Mouse (Mus musculus): ENCODE data around the gene Fbxl16.

The Fbxl16 gene

GRCm38 (mm10) chr17:25808789-25809605 is at the start of gene Fbxl16:
Gene Fbxl16, plus strand, starts transcription at chr17:25809085.
- peak in 1 of 2 experiments; percentile 28 for DNase-seq

DNA sequence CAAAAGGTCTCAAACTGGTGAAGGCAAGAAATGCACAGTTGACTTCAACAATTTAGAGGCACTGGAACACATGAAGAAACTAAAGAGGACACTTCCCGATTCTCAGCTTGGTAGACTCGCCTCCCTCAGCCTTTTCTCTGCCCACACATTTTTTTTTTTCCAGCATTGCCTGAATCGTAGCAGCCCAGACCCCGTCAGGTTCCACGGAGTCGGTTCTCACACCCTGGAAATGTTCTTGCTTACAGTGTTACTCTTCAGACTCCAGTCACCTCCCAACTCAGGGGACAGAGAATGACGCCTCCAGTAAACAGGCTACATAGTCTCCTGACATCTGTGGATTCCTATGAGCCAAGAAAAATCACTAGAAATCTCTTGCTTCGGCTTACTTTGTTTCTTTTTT is 48.7 kb upstream of the Fbxl16 start:
- no peak for DNase-seq

GRCm38 (mm10) chr17:25761561-25761970 is 47.3 kb upstream of the Fbxl16 start:
- DNase-seq = no peak

- DNase-seq = no peak
Measured at GRCm38 (mm10) chr17:25762591-25762990, 46.3 kb upstream of the Fbxl16 start.

DNA sequence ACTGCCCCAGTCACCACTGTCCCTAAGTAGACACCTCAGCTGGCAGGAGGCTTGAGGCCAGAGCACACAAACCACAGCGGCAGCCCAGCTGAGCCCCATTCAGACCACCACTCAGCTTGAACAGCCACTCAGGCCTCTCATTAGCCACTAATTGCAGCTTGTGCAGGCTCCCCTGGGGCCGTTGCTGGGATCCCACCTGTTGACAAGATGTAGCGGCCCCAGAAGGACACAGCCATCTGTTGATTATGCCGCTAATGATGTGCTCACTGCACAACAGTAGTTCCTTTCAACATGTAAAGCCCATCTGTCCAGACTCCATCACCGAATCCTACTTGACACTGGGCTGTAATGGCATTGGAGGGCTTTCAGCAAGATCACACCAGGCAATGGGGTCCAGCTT is 43.0 kb upstream of the Fbxl16 start:
- DNase-seq = no peak

GRCm38 (mm10) chr17:25769331-25769730 is 39.6 kb upstream of the Fbxl16 start:
- no peak for DNase-seq

DNA sequence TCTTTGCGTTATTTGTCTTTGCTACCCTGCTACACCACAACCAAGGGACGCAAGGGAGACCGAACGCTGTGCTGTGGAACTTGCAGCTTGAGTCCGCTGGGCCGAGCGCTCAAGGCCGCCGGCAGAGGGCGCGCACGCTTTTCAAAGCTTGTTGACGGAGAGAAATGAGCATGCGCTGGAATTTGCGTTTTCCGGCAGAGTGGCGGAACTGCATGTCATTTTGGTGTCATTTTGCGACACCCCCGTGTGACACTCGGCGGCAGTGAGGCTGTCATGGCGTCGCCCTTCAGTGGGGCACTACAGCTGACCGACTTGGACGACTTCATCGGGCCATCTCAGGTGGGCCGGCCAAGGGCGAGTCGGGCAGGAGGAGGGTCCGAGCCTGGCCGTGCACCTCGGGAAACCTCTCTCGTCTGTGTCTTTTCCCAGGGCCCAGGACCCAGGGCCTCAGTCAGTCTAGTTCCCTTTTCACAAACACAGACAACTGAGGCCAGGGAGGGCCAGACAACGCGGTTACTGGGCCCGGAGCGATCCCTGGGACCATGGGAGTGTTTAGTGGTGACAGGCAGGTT is 35.2 kb upstream of the Fbxl16 start, which contains the start of gene Narfl:
TSS of gene Narfl (plus strand) at position 228 of the 572 bp plus-strand sequence.
- DNase-seq = peak; percentile 95 to 97

DNA sequence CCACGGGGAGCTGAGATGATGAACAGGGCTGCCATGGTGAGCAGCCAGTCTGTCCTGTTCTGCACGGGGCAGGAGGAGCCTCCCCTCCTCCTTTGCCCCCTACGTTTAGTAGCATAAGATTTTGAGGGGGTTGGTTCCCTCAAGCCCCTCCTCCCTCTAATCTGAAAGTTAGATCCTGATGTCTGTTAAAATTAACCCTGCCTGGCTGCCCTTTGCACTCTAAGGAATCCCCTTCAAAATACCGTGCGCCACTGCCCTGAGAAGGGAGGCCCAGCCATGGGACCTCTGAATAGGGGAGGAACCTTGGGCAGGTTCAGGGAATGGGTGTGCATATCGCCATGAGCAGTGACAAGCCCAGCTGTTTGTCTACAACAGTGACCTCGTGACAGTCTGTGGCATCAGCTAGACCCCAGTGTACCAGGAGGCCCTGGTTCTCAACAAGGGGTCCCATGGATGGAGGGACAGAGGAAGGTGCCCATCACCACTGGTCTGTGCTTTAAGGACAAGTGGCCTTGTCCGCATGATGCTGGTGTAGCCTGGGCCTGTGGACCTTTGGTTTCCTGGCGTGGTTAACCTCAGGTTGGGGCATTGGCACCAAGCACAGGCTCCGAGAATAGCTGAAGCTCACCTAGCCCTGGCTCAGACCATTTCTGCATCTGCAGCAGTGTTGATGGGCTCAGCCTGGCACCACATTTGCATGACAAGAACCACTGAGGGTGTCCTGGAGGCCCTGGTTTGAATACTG is 33.4 kb upstream of the Fbxl16 start:
- no peak for DNase-seq

DNA sequence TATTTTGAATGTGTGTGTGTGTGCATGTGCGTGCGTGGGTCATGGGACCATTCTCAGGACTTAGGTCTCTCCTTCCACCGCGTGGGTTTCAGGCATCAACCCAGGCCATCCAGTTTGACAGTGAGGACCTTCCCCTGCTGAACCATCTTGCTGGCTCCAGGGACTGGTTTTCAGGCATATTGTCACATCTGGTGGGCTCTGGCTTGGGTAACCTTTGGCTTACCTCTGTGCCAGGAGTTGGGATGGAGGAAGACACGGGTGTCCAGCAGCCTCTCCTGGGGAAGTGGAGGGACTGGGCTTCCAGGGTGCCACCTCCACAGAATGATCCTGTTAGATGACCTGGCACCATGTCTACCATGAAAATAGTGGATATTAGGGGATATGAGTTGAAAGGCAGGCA is 30.9 kb upstream of the Fbxl16 start:
- peak in 1 of 2 experiments; percentile 3 for DNase-seq

DNA sequence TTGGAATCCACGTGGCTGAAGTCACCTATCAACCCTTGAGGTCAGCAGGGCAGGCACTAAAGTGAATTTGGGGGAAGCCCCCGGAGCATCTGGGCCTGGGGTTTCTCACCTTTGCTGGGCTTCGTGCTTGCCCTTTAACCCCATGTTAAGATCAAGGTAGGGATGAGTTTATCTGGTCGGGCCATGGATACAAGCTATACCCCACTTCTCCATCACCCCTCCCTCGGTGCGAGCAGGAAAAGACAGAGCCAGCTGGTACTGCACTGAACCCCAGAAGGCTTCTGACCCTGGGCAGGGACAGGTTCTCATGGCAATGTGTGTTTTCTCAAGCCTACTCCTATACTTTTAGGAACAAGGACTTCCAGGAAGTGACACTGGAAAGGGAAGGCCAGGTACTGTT is 27.5 kb upstream of the Fbxl16 start:
- DNase-seq = no peak

- DNase-seq = no peak
Measured at GRCm38 (mm10) chr17:25783086-25783485, 25.8 kb upstream of the Fbxl16 start.

DNA sequence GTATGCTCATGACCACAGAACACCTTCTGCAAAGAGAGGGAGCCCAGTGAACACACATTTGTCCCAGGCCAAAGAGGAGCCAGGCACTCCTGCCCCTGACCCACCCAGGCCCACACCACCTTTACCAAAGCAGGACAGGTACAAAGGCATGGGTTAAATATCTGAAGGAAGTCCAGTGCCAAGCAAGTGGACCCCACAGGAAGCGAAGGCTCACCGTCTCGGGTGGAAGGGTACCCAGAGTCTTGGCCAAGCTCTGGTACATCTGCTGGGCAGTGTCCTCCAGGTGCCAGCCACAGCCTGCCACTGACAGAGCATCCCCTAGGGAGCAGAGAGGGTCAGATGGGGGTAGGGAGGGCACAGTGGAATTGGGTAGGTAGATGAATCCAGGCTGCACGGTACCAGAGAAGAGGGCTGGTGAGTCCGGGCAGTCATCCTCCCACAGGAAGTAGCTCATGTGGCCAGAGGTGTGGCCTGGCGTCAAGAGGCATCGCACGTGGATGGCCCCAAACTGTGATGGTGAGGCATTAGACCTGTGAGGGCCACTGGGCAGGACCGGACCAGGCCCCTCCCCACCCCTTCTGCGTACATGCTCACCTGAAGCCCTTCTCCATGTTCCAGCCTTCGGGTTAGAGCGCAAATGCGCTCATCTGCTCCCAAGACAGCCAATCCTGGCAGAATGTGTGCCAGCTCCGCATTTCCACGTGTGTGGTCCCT is 24.9 kb upstream of the Fbxl16 start:
- DNase-seq = no peak

DNA sequence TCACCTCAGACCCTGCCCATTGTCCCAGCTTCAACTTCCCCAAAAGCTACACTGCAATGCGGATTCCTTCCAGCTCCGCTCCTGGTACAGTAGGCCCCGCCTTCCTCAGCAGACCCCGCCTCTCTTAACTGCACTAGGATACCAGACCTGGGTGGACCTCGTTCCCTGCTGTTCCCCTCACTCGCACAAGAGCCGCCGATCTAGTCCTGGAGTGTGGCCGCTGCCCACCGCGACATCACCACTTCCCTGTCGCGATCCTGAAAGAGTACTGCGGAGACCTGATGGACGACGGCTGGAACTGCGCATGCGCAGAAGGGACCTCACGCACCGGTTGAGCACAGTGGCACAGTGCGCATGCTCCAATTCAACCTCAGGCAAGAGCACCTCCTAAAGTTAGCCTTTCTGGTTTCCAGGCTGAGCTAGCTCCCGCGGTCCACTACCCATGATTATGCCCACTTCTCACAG is 23.6 kb upstream of the Fbxl16 start, which contains the start of gene Haghl:
TSS of gene Haghl (minus strand) at position 393 of the 465 bp plus-strand sequence.
- peak; percentile 92 to 94 for DNase-seq

DNA sequence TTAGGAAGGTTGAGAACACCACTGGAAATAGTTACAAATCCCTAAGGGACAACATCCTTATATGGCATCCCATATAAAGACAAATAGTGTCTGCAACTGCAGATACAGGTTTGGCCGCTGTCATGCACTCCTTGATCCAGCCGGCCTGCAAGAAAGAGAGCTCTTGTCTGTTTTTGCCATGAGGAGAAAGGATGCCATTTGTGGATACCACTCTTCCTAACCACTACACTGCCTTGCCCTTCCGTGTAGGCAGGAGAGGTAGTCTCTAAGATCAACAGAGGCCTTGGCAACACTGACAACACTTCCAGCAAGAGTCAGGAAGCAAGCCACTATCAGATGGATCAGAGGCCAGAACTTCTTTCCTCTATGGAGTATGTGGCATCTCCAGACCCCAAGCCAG is 22.6 kb upstream of the Fbxl16 start, which contains the start of gene Ccdc78:
TSS of gene Ccdc78 (plus strand) at position 301 of the 400 bp plus-strand sequence.
- DNase-seq = no peak

DNA sequence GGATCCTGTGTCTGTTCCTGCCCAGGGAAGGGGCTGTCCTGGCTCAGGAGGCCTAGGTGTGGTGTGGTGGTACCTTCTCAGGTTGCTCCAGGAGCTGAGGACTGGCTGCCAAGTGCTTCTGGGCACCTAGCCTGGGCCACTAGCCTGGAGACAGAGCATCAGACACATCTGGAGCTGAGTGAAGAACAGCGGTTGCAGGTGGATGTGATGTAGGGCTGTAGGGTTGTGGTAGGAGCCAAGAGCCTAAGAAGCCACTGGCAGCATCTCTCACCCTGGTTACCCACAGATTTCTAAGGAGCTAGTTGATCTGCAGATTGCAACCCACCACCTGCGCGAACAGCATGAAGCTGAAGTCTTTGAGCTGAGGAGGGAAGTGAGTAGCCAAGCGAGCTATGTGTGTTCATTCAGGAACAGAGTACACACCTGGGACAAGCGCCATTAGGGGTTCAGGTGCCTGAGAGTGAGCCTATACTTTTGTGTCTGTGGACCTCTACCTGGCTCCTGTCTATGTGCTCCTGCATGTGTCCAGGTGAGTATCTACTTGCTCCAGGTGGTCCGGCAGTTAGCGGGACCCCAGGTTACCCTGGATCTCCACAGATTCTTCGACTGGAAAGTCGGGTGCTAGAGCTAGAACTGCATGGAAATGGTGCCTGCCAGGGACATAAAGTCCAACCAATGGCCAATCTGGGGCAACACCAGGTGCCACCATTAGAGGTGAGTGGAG is 21.9 kb upstream of the Fbxl16 start:
- no peak for DNase-seq

- DNase-seq = no peak
Measured at GRCm38 (mm10) chr17:25791320-25791842, 17.5 kb upstream of the Fbxl16 start.

GRCm38 (mm10) chr17:25791843-25792527 is 16.9 kb upstream of the Fbxl16 start:
- peak; percentile 83 to 84 for DNase-seq

DNA sequence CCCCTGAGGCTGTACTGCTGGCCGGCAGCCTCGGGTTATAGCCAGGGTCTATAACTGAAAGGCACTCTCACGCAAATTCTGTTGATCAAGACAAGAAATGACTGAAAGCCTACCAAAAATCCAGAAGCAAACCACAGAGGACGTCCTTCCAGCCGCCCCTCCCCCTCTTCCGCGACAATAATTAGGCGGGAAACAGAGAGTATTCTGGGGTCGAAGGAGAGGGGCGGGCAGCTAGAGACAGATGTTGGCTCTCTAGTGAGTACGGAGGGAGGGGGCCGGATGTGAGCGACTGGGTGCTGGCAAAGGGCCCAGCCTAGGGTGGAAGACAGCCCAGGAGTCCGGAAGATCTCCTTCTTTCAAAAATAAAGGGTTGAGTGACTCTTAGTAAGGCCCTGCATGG is 16.3 kb upstream of the Fbxl16 start, which contains the start of gene Fam173a:
TSS of gene Fam173a (minus strand) at position 287 of the 400 bp plus-strand sequence.
- DNase-seq = peak; percentile 83 to 88

DNA sequence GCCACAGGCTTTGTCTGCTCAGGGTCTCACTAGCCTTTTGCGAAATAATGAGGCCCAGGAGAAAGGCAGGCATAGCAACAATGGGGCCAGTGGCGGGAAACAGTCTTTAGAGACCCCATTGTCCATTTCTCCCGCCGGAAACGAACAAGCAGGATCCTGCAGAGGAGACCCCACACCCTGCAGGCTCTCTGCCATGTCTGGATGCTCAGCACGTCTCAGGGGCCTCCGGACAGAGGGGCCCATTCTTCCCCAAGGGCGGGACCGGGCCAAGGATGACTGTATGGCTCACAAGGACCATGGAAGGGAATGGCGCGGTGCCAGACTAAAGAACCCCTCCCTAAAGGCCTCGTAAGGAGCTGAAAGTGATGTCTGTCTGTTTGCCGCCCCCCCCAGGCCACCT is 14.7 kb upstream of the Fbxl16 start:
- DNase-seq = no peak

DNA sequence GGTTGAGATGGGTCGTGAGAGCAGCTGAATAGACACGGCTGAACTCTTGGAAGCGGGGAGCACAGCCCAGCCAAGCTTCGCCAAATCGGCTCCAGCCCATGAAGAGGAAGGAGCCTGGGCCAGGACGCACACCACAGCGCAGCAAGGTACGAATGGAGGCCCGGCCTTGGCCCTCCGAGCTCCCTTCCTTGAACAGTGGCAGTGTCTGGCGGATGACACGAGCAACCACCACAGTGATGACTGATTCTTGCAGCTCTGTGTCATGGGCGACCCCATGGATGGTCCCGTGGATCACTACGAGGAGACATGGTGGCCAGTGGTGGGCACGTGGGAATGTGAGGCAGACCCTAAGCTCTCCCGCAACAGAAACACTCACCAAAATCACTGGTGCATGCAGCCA is 13.9 kb upstream of the Fbxl16 start:
- no peak for DNase-seq

DNA sequence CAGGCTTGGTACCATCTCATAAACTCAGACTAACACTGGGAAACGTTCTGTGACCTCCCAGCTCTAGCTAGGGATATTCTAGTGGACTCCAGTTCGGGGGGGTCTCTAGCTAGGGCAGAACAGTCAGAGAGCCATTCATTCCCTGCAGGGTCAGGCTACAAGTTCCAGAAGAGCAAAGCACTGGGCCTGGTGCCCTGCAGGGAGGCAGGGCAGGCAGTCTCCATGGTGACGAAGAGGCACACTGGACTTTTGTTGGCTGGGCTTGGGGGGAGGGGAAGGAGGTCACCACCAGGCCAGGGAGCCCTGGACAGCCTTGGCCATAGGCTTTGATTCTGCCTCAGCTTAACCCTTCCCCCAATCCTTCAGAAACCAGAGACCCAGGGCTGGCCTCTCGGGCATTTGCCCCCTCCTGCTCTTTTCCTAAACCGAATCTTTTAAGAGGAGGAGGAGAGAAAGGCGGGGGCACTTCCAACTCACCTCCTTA is 13.2 kb upstream of the Fbxl16 start, which contains the start of gene AC134908.4:
TSS of gene AC134908.4 (minus strand) at position 51 of the 484 bp plus-strand sequence.
- DNase-seq = no peak
